Mouse (Mus musculus): ENCODE measurements around the gene Ablim1.

Gene Ablim1

DNA sequence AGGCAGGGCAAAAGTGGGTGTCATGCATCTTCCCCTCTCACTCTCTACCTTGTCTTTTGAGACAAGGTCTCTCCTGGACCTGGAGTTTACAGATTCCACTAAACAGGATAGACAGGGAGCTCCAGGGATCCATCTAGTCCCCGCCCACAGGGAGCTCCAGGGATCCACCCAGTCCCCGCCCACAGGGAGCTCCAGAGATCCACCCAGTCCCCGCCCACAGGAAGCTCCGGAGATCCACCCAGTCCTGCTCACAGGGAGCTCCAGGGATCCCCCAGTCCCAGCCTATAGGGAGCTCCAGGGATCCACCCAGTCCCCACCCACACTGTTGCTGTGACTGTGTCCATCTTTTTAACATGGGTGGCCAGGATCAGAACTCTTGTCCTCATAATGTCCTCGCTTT, 16.7 kb downstream of the Ablim1 start:
- peak; percentile 34 for DNase-seq

GRCm38 (mm10) chr19:57297447-57297846, 17.3 kb downstream of the Ablim1 start:
- DNase-seq: no peak

- DNase-seq: no peak
These were observed 18.2 kb downstream of the Ablim1 start for GRCm38 (mm10) chr19:57296539-57296938.

GRCm38 (mm10) chr19:57295521-57295920, 19.2 kb downstream of the Ablim1 start:
- no peak for DNase-seq

GRCm38 (mm10) chr19:57294356-57294755, 20.4 kb downstream of the Ablim1 start:
- no peak for DNase-seq

DNA sequence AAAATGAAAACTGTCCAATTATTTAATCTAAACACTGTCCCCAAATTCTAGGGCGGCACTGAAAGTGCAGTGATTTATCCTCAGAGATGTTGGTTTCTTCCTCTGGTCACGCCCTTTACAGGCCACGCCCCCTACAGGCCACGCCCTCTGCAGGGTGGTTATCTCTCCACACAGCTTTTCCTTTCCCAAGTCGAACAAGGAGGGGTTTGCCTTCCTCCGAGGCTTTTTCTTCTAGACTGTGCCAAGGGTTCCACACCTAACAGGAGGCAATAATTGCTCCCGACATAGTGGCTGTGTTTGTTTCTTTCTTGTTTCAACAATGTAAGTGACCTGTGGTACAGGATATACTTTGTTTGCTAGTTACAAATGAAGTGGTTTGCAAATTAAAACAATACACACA, 21.0 kb downstream of the Ablim1 start:
- DNase-seq: peak; percentile 70

GRCm38 (mm10) chr19:57283310-57283709, 31.4 kb downstream of the Ablim1 start:
- no peak for DNase-seq

- no peak for DNase-seq
These were observed 32.1 kb downstream of the Ablim1 start for GRCm38 (mm10) chr19:57282642-57283041.

GRCm38 (mm10) chr19:57279666-57280065, 35.1 kb downstream of the Ablim1 start:
- no peak for DNase-seq

GRCm38 (mm10) chr19:57278263-57278662, 36.5 kb downstream of the Ablim1 start:
- no peak for DNase-seq

DNA sequence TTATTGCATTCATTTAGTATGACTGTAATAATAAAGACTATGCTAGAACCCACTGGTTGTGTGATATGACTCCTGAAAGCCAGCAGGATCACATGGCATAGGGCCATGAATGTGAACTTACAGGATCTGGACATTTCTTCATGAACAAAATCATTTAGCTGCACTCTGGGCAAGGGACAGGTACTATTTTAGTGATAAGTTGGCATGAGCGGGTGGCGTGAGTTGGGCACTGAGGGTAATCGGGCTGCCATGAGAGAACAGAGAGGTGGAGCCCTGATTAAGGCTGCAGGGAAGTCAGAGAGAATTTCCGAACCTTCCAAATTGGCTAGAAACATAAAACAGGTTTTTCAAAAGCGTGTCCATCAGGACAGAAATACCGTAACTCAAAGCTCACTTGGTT, 37.7 kb downstream of the Ablim1 start:
- DNase-seq: no peak

GRCm38 (mm10) chr19:57275166-57275953, 39.4 kb downstream of the Ablim1 start:
- DNase-seq: peak; percentile 38

DNA sequence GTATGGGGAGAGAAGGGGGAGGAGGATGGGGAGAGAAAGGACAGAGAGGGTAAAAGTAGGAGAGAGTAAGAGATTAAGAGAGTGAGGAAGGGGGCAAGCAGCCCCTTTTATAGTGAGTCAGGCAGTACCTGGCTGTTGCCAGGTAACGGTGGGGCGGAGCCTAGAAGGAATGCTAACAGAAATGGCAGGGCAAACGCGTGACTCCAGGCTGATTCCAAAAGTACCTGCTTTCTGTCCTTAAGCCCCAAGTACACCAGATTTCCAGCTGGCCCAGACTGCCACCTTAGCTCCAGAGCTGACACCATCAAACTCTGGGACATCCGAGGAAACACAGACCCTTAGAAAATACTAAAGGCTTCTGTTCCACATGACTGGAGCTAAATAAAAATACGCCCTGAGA, 40.0 kb downstream of the Ablim1 start:
- DNase-seq: peak; percentile 83

GRCm38 (mm10) chr19:57274286-57274685, 40.4 kb downstream of the Ablim1 start:
- DNase-seq: no peak

- DNase-seq: peak; percentile 68
These were observed 41.7 kb downstream of the Ablim1 start for GRCm38 (mm10) chr19:57272824-57273613.

DNA sequence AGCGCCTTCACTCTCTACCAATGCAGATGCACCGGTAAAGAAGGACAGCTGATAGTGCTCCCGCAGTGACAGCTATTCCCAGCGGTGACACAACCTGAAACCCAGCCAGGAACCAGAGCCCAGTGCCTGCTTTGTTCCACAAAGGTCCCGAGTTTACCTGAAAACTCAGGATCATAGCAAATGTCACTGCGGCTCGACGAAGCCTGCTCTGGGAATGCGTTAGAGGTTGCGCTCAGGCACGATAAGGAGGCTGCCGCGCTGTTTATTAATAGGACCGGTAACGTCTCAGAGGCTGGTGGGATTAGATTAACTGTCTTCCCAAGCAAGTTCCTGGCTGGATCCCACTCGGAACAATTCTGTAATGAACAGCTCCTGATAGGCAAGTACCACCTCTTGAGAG, 43.0 kb downstream of the Ablim1 start:
- no peak for DNase-seq

DNA sequence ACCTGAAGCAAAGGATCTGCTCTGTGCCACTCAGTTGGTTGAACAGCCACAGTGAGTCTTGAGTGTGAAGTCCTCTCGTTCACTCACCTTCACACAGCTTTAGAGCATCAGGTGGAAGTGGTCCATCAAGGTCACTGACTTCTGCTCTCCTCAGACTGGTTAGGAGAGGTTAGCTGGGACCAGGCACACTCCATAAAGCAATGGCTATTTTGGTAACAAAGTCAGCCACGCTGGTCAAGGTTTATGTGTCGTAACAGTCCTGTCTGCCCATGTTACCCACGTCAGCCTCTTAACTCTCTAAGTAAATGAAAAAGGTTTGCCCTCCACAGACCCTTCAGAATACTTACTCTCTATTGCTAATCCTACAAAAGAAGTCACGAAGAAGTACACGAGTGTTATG, 44.0 kb downstream of the Ablim1 start:
- DNase-seq: no peak

- DNase-seq: no peak
These were observed 44.9 kb downstream of the Ablim1 start for GRCm38 (mm10) chr19:57269791-57270190.

DNA sequence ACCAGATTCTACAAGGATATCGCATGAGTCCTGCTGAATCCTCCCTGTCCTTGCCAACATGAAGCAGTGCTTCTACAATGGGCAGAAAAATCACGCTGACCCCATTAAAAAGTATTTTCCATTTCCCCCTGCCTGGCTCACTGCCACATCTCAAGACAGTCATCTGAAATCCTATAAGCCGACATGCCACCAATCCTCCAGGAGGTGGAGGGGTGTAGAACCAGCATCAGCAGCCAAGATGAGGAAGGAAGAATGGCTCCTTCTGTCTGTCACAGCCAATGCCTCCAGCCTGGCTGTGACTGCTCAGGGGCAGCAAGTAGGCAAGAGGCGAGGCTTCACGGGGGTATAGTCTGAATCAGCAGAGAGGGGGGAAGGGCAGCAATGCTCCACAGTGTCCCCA, 47.2 kb downstream of the Ablim1 start:
- no peak for DNase-seq

GRCm38 (mm10) chr19:57266374-57267085, 48.2 kb downstream of the Ablim1 start:
- DNase-seq: no peak

DNA sequence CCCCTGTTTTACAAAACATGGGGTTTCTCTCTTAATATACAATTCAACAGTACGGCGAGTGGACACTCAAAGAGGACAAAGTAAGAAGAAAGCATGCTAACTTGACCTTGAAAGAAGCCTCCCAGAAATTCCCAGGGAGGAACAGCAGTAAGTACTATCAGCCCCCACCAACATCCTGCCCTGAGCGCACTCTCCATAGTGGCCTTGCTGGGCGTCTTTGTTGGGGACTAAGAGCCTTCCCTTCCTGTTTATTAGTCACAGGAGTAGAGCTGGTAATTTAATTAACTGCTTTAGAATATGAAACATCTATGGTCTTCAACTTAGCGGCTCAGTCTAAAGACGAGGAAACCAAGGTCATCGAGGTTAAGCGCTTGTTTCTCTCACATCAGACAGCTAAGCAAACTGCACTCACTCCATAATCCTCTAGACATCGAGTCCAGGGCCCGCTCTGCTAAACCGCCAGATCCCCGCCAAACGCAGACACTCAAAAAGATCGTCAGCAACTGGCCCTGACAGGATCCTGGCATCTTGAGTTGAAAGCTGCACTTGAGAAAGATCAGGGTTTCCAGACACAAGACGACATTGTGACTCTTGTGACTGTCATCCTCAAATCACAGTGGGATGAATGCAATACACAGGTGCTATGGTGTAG, 50.3 kb downstream of the Ablim1 start:
- DNase-seq: peak; percentile 59

GRCm38 (mm10) chr19:57257801-57258200, 56.9 kb downstream of the Ablim1 start:
- DNase-seq: no peak

DNA sequence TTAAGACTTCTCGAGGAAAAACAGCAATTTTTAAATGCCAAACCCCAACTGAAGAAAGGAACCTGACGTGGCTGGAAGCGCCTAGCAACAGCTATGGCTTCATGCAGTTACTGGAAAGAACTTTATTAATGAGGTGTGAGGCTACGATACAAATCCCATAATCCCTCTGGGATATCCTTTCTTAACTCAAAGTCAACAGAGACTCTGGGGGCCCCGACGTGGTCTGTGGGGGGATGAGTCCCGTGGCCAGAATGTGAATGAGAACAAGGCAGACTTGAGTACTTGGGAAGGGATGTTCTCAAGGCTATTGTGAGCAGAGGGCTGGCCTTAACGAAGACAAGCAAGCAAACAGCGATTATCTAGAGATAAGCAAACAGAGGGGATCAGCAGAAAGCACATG, 58.1 kb downstream of the Ablim1 start:
- no peak for DNase-seq

All from kidney, postnatal 10 days (tissue).